ENCODE assay signal across 24 mouse cellular contexts in genomic region chr4:103010734-103011133, GRCm38 (mm10). TPM values are rescaled to one million over a fixed set of nuclear protein-coding genes. Genes with fewer than 3 reads are reported as not detected.
"Had no signal": no experiment of that assay in that cellular context is flagged by ENCODE, and none has a peak within 500 bp of the region (broad histone marks: within the 10 kb centered on the region; RNA-seq: fewer than 3 reads in every experiment).

No protein-coding gene starts in this region.

- DNase-seq: gastrocnemius, postnatal 14 days; gastrocnemius, postnatal 36 days; heart, adult 18-20 months; heart, postnatal 10 days; heart, postnatal 36 days; kidney, adult 11 months; kidney, adult 2 months; kidney, adult 9 months; kidney, postnatal 14 days; kidney, postnatal 36 days; layer of hippocampus, adult 9-11 months; layer of hippocampus, postnatal 36 days; left cerebral cortex, postnatal 4 days had no signal

RNA-seq across cellular contexts. Expression of gene Insl5, which starts 15.9 kb away (rescaled TPM):
- polyA plus RNA-seq: gonadal fat pad, adult 2 months; heart, embryonic 10.5 days; heart, embryonic 12.5 days; heart, embryonic 14.5 days; hindbrain, embryonic 13.5 days; hindbrain, postnatal 0 days; intestine, embryonic 14.5 days; kidney, postnatal 0 days; limb, embryonic 13.5 days; limb, embryonic 15.5 days had no signal

RNA-seq across cellular contexts. Expression of gene Tctex1d1, which starts 32.3 kb away (rescaled TPM):
- polyA plus RNA-seq: heart, embryonic 12.5 days; heart, embryonic 14.5 days; kidney, adult 2 months; large intestine, adult 2 months; limb, embryonic 15.5 days had no signal
